Mouse (Mus musculus) midbrain, embryonic 11.5 days (tissue): ENCODE measurements around the gene Nhsl1. TPM values are rescaled to one million over a fixed set of nuclear protein-coding genes. Genes with fewer than 3 reads are reported as not detected.

ENCODE experiments used
- ATAC-seq: fragments of 200-750 bp; cut with Nextera tagmentation; 2 replicates; pipeline ENCODE4 v1.8.0; 2017; ENCODE audit warnings: moderate TSS enrichment, moderate library complexity; ENCODE audit not compliant: low FRiP score
- DNase-seq: peaks from one replicate; pipeline ENCODE4 v3.0.0; 2015; ENCODE audit warnings: low spot score; ENCODE audit errors: missing footprints
- H3K27ac ChIP-seq: fragments of 300-500 bp; sonication (generic); 2 replicates; pipeline ENCODE4 v1.5.1; 2014; ENCODE audit warnings: low read depth, low read length
- H3K27me3 ChIP-seq: fragments of 300-500 bp; sonication (generic); 2 replicates; pipeline ENCODE4 v1.6.1; 2014; ENCODE audit warnings: mild to moderate bottlenecking, low read length, moderate library complexity, mixed read lengths; ENCODE audit not compliant: control insufficient read depth, insufficient read depth
- H3K36me3 ChIP-seq: fragments of 300-500 bp; sonication (generic); 2 replicates; pipeline ENCODE4 v1.6.1; 2014; ENCODE audit warnings: mild to moderate bottlenecking, low read length, moderate library complexity, mixed read lengths; ENCODE audit not compliant: control insufficient read depth, insufficient read depth
- H3K4me1 ChIP-seq: fragments of 300-500 bp; sonication (generic); 2 replicates; pipeline ENCODE4 v1.6.1; 2014; ENCODE audit warnings: low read length; ENCODE audit not compliant: control insufficient read depth, insufficient read depth
- H3K4me2 ChIP-seq: fragments of 300-500 bp; sonication (generic); 2 replicates; pipeline ENCODE4 v1.6.1; 2014; ENCODE audit warnings: mild to moderate bottlenecking, moderate library complexity
- H3K4me3 ChIP-seq: fragments of 300-500 bp; sonication (generic); 2 replicates; pipeline ENCODE4 v1.5.1; 2014; ENCODE audit warnings: low read depth, low read length
- H3K9ac ChIP-seq: fragments of 300-500 bp; sonication (generic); 2 replicates; pipeline ENCODE4 v1.6.1; 2014; ENCODE audit warnings: low read length
- H3K9me3 ChIP-seq: fragments of 300-500 bp; sonication (generic); 2 replicates; pipeline ENCODE4 v1.6.1; 2016; ENCODE audit warnings: low read length; ENCODE audit not compliant: control insufficient read depth
- WGBS: fragments of 180-500 bp; shearing (Covaris S2); extraction: QIAGEN DNeasy Blood & Tissue Kit; methylation state at CpG from one replicate; pipeline ENCODE4 v1.1.7; 2014; 5-methylcytosine and 5-hydroxymethylcytosine counted together
- polyA plus RNA-seq: library from polyadenylated mRNA; unstranded; fragments of >200 nt; fragmentation: Nextera tagmentation; extraction: Ambion mirVana; gene quantifications from 2 replicates; pipeline ENCODE4 v1.2.1, GENCODE M21; 2014

The Nhsl1 gene
- polyA plus RNA-seq, 1 experiment from 2014 or later = 15.3 TPM

GRCm38 (mm10) chr10:18471648-18472047, 152.9 kb downstream of the Nhsl1 start:
- 92% methylated on average over 5 of the region's 5 CpGs for WGBS
- Histone ChIP-seq H3K27ac (no peak overlapping the region), H3K9ac (no peak overlapping the region), H3K4me1 (peaks cover 26% of the 10 kb centered on the region), H3K4me3 (no peak overlapping the region), H3K9me3 (no peaks in the 10 kb centered on the region), H3K27me3 (peaks cover 14% of the 10 kb centered on the region), H3K36me3 (peaks cover 5% of the 10 kb centered on the region; the same call in 1 of the 2 replicates), H3K4me2 (peak overlapping the region; percentile 58; the same call in 1 of the 2 replicates)
- DNase-seq (no peak), ATAC-seq (no peak)

- DNase-seq = no peak
- Histone ChIP-seq H3K9ac (no peak overlapping the region), H3K4me3 (no peak overlapping the region), H3K36me3 (peaks cover 5% of the 10 kb centered on the region; the same call in 1 of the 2 replicates), H3K27ac (no peak overlapping the region), H3K9me3 (no peaks in the 10 kb centered on the region), H3K27me3 (peaks cover 5% of the 10 kb centered on the region; the same call in 1 of the 2 replicates), H3K4me2 (no peak overlapping the region), H3K4me1 (peaks cover 13% of the 10 kb centered on the region)
- ATAC-seq = no peak
- 92% methylated on average over 6 of the region's 6 CpGs for WGBS
Observed at GRCm38 (mm10) chr10:18475126-18475525, 156.3 kb downstream of the Nhsl1 start.

- no peak overlapping the region for H3K4me3 ChIP-seq
- H3K27ac ChIP-seq = no peak overlapping the region
- H3K36me3 ChIP-seq = peaks cover under 1% of the 10 kb centered on the region; the same call in 1 of the 2 replicates
- DNase-seq (no peak), ATAC-seq (no peak)
- peaks cover 13% of the 10 kb centered on the region for H3K4me1 ChIP-seq
- 94% methylated on average over 4 of the region's 4 CpGs for WGBS
- no peaks in the 10 kb centered on the region for H3K9me3 ChIP-seq
- 0 out of 2 replicates have a peak, but pooled peaks cover 2% of the 10 kb centered on the region for H3K27me3 ChIP-seq
- no peak overlapping the region for H3K4me2 ChIP-seq
- no peak overlapping the region for H3K9ac ChIP-seq
Observed at GRCm38 (mm10) chr10:18478294-18478693, 159.5 kb downstream of the Nhsl1 start.

GRCm38 (mm10) chr10:18479285-18479684, 160.5 kb downstream of the Nhsl1 start:
- no peak for ATAC-seq
- H3K4me1 ChIP-seq = peaks cover 13% of the 10 kb centered on the region
- 94% methylated on average over 3 of the region's 3 CpGs for WGBS
- no peak overlapping the region for H3K9ac ChIP-seq
- no peaks in the 10 kb centered on the region for H3K36me3 ChIP-seq
- no peak overlapping the region for H3K27ac ChIP-seq
- H3K27me3 ChIP-seq = no peaks in the 10 kb centered on the region
- H3K4me3 ChIP-seq = no peak overlapping the region
- DNase-seq = no peak
- no peak overlapping the region for H3K4me2 ChIP-seq
- no peaks in the 10 kb centered on the region for H3K9me3 ChIP-seq

- Histone ChIP-seq H3K4me1 (peaks cover 13% of the 10 kb centered on the region), H3K27ac (no peak overlapping the region), H3K36me3 (no peaks in the 10 kb centered on the region), H3K27me3 (no peaks in the 10 kb centered on the region), H3K4me2 (no peak overlapping the region), H3K9ac (no peak overlapping the region), H3K9me3 (no peaks in the 10 kb centered on the region), H3K4me3 (no peak overlapping the region)
- DNase-seq (no peak), ATAC-seq (no peak)
- 93% methylated on average over 10 of the region's 10 CpGs for WGBS
Observed at GRCm38 (mm10) chr10:18480836-18481235, 162.1 kb downstream of the Nhsl1 start.

GRCm38 (mm10) chr10:18482558-18483141, 163.9 kb downstream of the Nhsl1 start:
- no peak overlapping the region for H3K9ac ChIP-seq

GRCm38 (mm10) chr10:18483658-18484057, 164.9 kb downstream of the Nhsl1 start:
- ATAC-seq = no peak
- DNase-seq = no peak
- Histone ChIP-seq H3K9ac (no peak overlapping the region), H3K4me1 (peaks cover 13% of the 10 kb centered on the region), H3K36me3 (no peaks in the 10 kb centered on the region), H3K4me3 (no peak overlapping the region), H3K27ac (no peak overlapping the region), H3K9me3 (no peaks in the 10 kb centered on the region), H3K27me3 (no peaks in the 10 kb centered on the region), H3K4me2 (no peak overlapping the region)
- WGBS = 89% methylated on average over 3 of the region's 3 CpGs

More at GRCm38 (mm10) chr10:18482558-18483141, 163.9 kb downstream of the Nhsl1 start:
- Histone ChIP-seq H3K9me3 (no peaks in the 10 kb centered on the region), H3K36me3 (no peaks in the 10 kb centered on the region), H3K27ac (peak overlapping the region; percentile 22), H3K27me3 (no peaks in the 10 kb centered on the region), H3K4me2 (no peak overlapping the region), H3K4me1 (peaks cover 13% of the 10 kb centered on the region), H3K4me3 (no peak overlapping the region)
- DNase-seq (no peak), ATAC-seq (0 out of 2 replicates have a peak, but pooled peaks have one; percentile 27)
- WGBS = 13% methylated on average over 4 of the region's 4 CpGs

GRCm38 (mm10) chr10:18484731-18485130, 165.9 kb downstream of the Nhsl1 start:
- Histone ChIP-seq H3K4me1 (peaks cover 13% of the 10 kb centered on the region), H3K27ac (no peak overlapping the region), H3K9ac (no peak overlapping the region), H3K36me3 (no peaks in the 10 kb centered on the region), H3K27me3 (no peaks in the 10 kb centered on the region), H3K9me3 (no peaks in the 10 kb centered on the region), H3K4me2 (no peak overlapping the region), H3K4me3 (no peak overlapping the region)
- ATAC-seq (no peak), DNase-seq (no peak)
- 97% methylated on average over 5 of the region's 5 CpGs for WGBS

- H3K9me3 ChIP-seq = no peaks in the 10 kb centered on the region
- no peak overlapping the region for H3K9ac ChIP-seq
- WGBS = 92% methylated on average over 7 of the region's 7 CpGs
- no peaks in the 10 kb centered on the region for H3K27me3 ChIP-seq
- no peak overlapping the region for H3K27ac ChIP-seq
- H3K4me1 ChIP-seq = no peaks in the 10 kb centered on the region
- no peaks in the 10 kb centered on the region for H3K36me3 ChIP-seq
- no peak overlapping the region for H3K4me2 ChIP-seq
- no peak for DNase-seq
- H3K4me3 ChIP-seq = no peak overlapping the region
- ATAC-seq = no peak
Observed at GRCm38 (mm10) chr10:18488239-18488803, 169.5 kb downstream of the Nhsl1 start.
